Mouse (Mus musculus) mammary gland, adult 2 months (tissue): ENCODE measurements around the gene Sost. TPM values are rescaled to one million over a fixed set of nuclear protein-coding genes. Genes with fewer than 3 reads are reported as not detected.

ENCODE experiments used
- polyA plus RNA-seq: library from polyadenylated mRNA; depleted of rRNA; stranded (reverse); fragments of >200 nt; gene quantifications from 2 replicates; pipeline ENCODE4 v1.2.3, GENCODE M21; 2012; ENCODE audit warnings: low replicate concordance; rRNA removed

Sost gene
- 0.26 TPM in 1 of 2 replicates, not detected in the other for polyA plus RNA-seq

GRCm38 (mm10) chr11:101966965-101967614 lies at the start of gene Sost:
TSS of gene Sost (minus strand) at chr11:101967015.

GRCm38 (mm10) chr11:101986913-101987312 lies 20.1 kb upstream of the Sost start, which contains the start of gene Dusp3:
TSS of gene Dusp3 (minus strand) at chr11:101987013.

GRCm38 (mm10) chr11:101984054-101985025 lies 17.5 kb upstream of the Sost start, which contains the start of gene Cfap97d1:
TSS of gene Cfap97d1 (plus strand) at chr11:101984279.

Other genes with a start within 250 kb of the Sost start
- gene Dhx8, start 234.1 kb downstream of the Sost start, polyA plus RNA-seq, result 10.8 and 14.0 TPM in 2 replicates
- gene Etv4, start 181.6 kb downstream of the Sost start, polyA plus RNA-seq, result 6.8 and 8.5 TPM in 2 replicates
- 5.5 and 7.7 TPM in 2 replicates for gene Meox1, start 72.6 kb downstream of the Sost start, polyA plus RNA-seq
- gene Cfap97d1, start 17.3 kb upstream of the Sost start, polyA plus RNA-seq, result not detected in 2 replicates
- 105 and 133 TPM in 2 replicates for gene Dusp3, start 20.0 kb upstream of the Sost start, polyA plus RNA-seq
- 4.8 and 7.8 TPM in 2 replicates for gene Mpp3, start 61.4 kb upstream of the Sost start, polyA plus RNA-seq
- 95.5 and 130 TPM in 2 replicates for gene Cd300lg, start 74.5 kb upstream of the Sost start, polyA plus RNA-seq
- gene Mpp2, start 121.5 kb upstream of the Sost start, polyA plus RNA-seq, result 13.5 and 13.8 TPM in 2 replicates
- not detected in 2 replicates for gene Ppy, start 134.3 kb upstream of the Sost start, polyA plus RNA-seq
- not detected in 2 replicates for gene Pyy, start 140.8 kb upstream of the Sost start, polyA plus RNA-seq
- gene Nags, start 178.5 kb upstream of the Sost start, polyA plus RNA-seq, result 0.85 TPM in 1 of 2 replicates, not detected in the other
- gene Tmem101, start 189.4 kb upstream of the Sost start, polyA plus RNA-seq, result 17.0 and 22.2 TPM in 2 replicates
- 35.8 and 55.6 TPM in 2 replicates for gene Lsm12, start 218.3 kb upstream of the Sost start, polyA plus RNA-seq
- gene G6pc3, start 222.6 kb upstream of the Sost start, polyA plus RNA-seq, result 115 and 131 TPM in 2 replicates